In the genomic region with DNA sequence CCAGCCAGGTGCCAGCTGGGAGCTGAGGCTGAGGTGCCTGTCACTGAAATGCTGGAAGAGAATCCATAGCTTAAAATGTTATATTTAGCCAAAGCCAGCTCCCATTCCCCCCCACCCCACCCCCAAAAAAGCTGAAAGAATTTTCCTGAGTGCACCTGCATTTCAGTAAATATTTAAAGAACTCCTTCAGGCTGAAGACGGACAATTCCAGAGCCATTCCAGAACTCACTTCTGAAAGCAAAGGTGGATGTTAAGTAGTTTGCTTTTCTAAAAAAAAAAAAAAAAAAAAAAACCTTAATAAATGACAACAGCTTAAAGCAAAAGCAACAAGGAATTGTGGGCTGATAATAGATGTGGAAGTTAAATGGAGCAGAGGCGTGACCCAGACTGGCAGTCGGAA, we compare ENCODE assay signal across 22 mouse cellular contexts. TPM values are rescaled to one million over a fixed set of nuclear protein-coding genes. Genes with fewer than 3 reads are reported as not detected.
"Had no signal": no experiment of that assay in that cellular context is flagged by ENCODE, and none has a peak within 500 bp of the region (broad histone marks: within the 10 kb centered on the region; RNA-seq: fewer than 3 reads in every experiment).

No protein-coding gene starts in this region.

- H3K36me3 ChIP-seq: limb, embryonic 15.5 days; liver, embryonic 12.5 days; midbrain, embryonic 10.5 days; midbrain, embryonic 12.5 days; neural tube, embryonic 13.5 days; neural tube, embryonic 15.5 days had no signal

- H3K27me3 ChIP-seq: limb, embryonic 15.5 days; midbrain, embryonic 12.5 days; neural tube, embryonic 13.5 days; neural tube, embryonic 15.5 days had no signal

- H3K4me2 ChIP-seq: limb, embryonic 15.5 days; liver, embryonic 12.5 days; midbrain, embryonic 12.5 days; neural tube, embryonic 13.5 days; neural tube, embryonic 15.5 days had no signal

- H3K9ac ChIP-seq: limb, embryonic 15.5 days; liver, embryonic 12.5 days; liver, embryonic 14.5 days; midbrain, embryonic 12.5 days; neural tube, embryonic 13.5 days; neural tube, embryonic 15.5 days had no signal

- DNase-seq: midbrain, embryonic 14.5 days; right cerebral cortex, adult 18-20 months; right cerebral cortex, postnatal 25 days; right cerebral cortex, postnatal 4 days; spleen, adult 18-20 months; thymus, adult 18-20 months; thymus, postnatal 14 days; thymus, postnatal 36 days had no signal

- ATAC-seq: liver, embryonic 12.5 days; midbrain, embryonic 16.5 days had no signal

- H3K27ac ChIP-seq: limb, embryonic 15.5 days; liver, embryonic 12.5 days; liver, embryonic 14.5 days; midbrain, embryonic 10.5 days; midbrain, embryonic 12.5 days; neural tube, embryonic 13.5 days; neural tube, embryonic 15.5 days had no signal

- H3K4me1 ChIP-seq: limb, embryonic 15.5 days; liver, embryonic 12.5 days; neural tube, embryonic 13.5 days; neural tube, embryonic 15.5 days had no signal

- H3K9me3 ChIP-seq: limb, embryonic 15.5 days; liver, embryonic 12.5 days; midbrain, embryonic 10.5 days; midbrain, embryonic 12.5 days; neural tube, embryonic 13.5 days; neural tube, embryonic 15.5 days had no signal

- H3K4me3 ChIP-seq: limb, embryonic 15.5 days; liver, embryonic 12.5 days; midbrain, embryonic 10.5 days; midbrain, embryonic 12.5 days; myocyte; neural tube, embryonic 13.5 days; neural tube, embryonic 15.5 days had no signal

RNA-seq across cellular contexts. Expression of gene Cryaa, which starts 36.5 kb away (rescaled TPM):
- polyA plus RNA-seq: liver, adult 2 months; liver, embryonic 12.5 days; liver, embryonic 14.5 days; liver, embryonic 16.5 days; midbrain, embryonic 10.5 days; midbrain, embryonic 12.5 days; midbrain, embryonic 14.5 days; myocyte; neural tube, embryonic 11.5 days; neural tube, embryonic 13.5 days; small intestine, adult 2 months; stomach, embryonic 14.5 days had no signal
